Mouse (Mus musculus) forebrain, embryonic 11.5 days (tissue): ENCODE results near the gene Umodl1. TPM values are rescaled to one million over a fixed set of nuclear protein-coding genes. Genes with fewer than 3 reads are reported as not detected.

Experiments
- ATAC-seq: fragments of 200-750 bp; cut with Nextera tagmentation; replicated peaks from 2 replicates; pipeline ENCODE4 v1.8.0; 2017; ENCODE audit warnings: moderate TSS enrichment; ENCODE audit not compliant: low FRiP score
- DNase-seq: peaks from one replicate; pipeline ENCODE4 v3.0.0-alpha.2; 2017; ENCODE audit warnings: low spot score
- H3K27ac ChIP-seq: fragments of 300-500 bp; sonication (generic); 2 replicates; pipeline ENCODE4 v1.5.1; 2014; ENCODE audit warnings: low read depth, low read length
- H3K27me3 ChIP-seq: fragments of 300-500 bp; sonication (generic); 2 replicates; pipeline ENCODE4 v1.6.1; 2014; ENCODE audit warnings: mild to moderate bottlenecking, low read length, mixed read lengths; ENCODE audit not compliant: control insufficient read depth, insufficient read depth
- H3K36me3 ChIP-seq: fragments of 300-500 bp; sonication (generic); 2 replicates; pipeline ENCODE4 v1.6.1; 2014; ENCODE audit warnings: mild to moderate bottlenecking, low read length, moderate library complexity, mixed read lengths; ENCODE audit not compliant: control insufficient read depth, insufficient read depth
- H3K4me1 ChIP-seq: fragments of 300-500 bp; sonication (generic); replicated peaks from 2 replicates; pipeline ENCODE4 v1.6.1; 2014; ENCODE audit warnings: low read length, mixed read lengths; ENCODE audit not compliant: control insufficient read depth, insufficient read depth
- H3K4me2 ChIP-seq: fragments of 300-500 bp; sonication (generic); 2 replicates; pipeline ENCODE4 v1.6.1; 2014; ENCODE audit warnings: low read depth, mild to moderate bottlenecking, low read length, moderate library complexity, mixed read lengths; ENCODE audit not compliant: severe bottlenecking
- H3K4me3 ChIP-seq: fragments of 300-500 bp; sonication (generic); 2 replicates; pipeline ENCODE4 v1.5.1; 2014; ENCODE audit warnings: low read depth, low read length
- H3K9ac ChIP-seq: fragments of 300-500 bp; sonication (generic); 2 replicates; pipeline ENCODE4 v1.6.1; 2014; ENCODE audit warnings: low read length
- H3K9me3 ChIP-seq: fragments of 300-500 bp; sonication (generic); 2 replicates; pipeline ENCODE4 v1.6.1; 2016; ENCODE audit warnings: low read length, mixed read lengths; ENCODE audit not compliant: control insufficient read depth
- WGBS: fragments of 180-500 bp; shearing (Covaris S2); extraction: QIAGEN DNeasy Blood & Tissue Kit; methylation state at CpG from one replicate; pipeline ENCODE4 v1.1.7; 2014; 5-methylcytosine and 5-hydroxymethylcytosine counted together
- polyA plus RNA-seq: library from polyadenylated mRNA; unstranded; fragments of >200 nt; fragmentation: Nextera tagmentation; extraction: Ambion mirVana; gene quantifications from 2 replicates; pipeline ENCODE4 v1.2.1, GENCODE M21; 2014

Gene Umodl1
- polyA plus RNA-seq, 1 experiment from 2014 or later: 0.24 TPM

DNA sequence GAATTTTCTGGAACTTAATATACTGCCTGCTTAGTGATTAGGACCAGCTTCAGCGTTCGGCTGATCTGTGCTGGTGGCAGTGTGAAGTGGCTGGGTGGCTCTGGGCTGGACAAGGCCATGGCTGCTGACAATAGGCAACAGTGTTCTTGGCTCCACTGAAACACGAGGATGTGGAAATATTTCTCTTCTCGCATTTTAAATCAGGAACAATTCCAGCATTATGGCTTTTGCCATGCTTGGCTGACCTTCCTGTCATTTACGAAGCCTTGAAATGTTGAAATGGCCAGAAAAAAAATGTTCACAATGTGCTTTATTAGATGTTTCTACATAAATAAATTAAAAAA, 70.3 kb downstream of the Umodl1 start:
- no peaks in the 10 kb centered on the region for H3K27me3 ChIP-seq
- no peaks in the 10 kb centered on the region for H3K4me1 ChIP-seq
- no peaks in the 10 kb centered on the region for H3K36me3 ChIP-seq
- no peak for DNase-seq
- H3K4me2 ChIP-seq: no peak overlapping the region
- no peak overlapping the region for H3K27ac ChIP-seq
- no peak overlapping the region for H3K4me3 ChIP-seq
- 86% methylated on average over 5 of the region's 5 CpGs for WGBS
- H3K9me3 ChIP-seq: no peaks in the 10 kb centered on the region
- H3K9ac ChIP-seq: no peak overlapping the region
- ATAC-seq: no peak

- no peaks in the 10 kb centered on the region for H3K4me1 ChIP-seq
- H3K36me3 ChIP-seq: no peaks in the 10 kb centered on the region
- 80% methylated on average over 6 of the region's 6 CpGs for WGBS
- no peaks in the 10 kb centered on the region; the same call in 1 of the 2 replicates for H3K9me3 ChIP-seq
- DNase-seq: no peak
- H3K4me3 ChIP-seq: no peak overlapping the region
- no peak overlapping the region for H3K9ac ChIP-seq
- ATAC-seq: no peak
- no peak overlapping the region for H3K27ac ChIP-seq
- no peaks in the 10 kb centered on the region for H3K27me3 ChIP-seq
- no peak overlapping the region for H3K4me2 ChIP-seq
Observed at GRCm38 (mm10) chr17:31026986-31027385, 72.5 kb downstream of the Umodl1 start.

- no peaks in the 10 kb centered on the region for H3K27me3 ChIP-seq
- no peaks in the 10 kb centered on the region for H3K4me1 ChIP-seq
- H3K9ac ChIP-seq: no peak overlapping the region
- WGBS: 94% methylated on average over 6 of the region's 6 CpGs
- no peak overlapping the region for H3K4me2 ChIP-seq
- ATAC-seq (no peak), DNase-seq (no peak)
- no peak overlapping the region for H3K4me3 ChIP-seq
- no peaks in the 10 kb centered on the region; the same call in 1 of the 2 replicates for H3K9me3 ChIP-seq
- no peaks in the 10 kb centered on the region for H3K36me3 ChIP-seq
- no peak overlapping the region for H3K27ac ChIP-seq
Observed at GRCm38 (mm10) chr17:31027723-31028122, 73.3 kb downstream of the Umodl1 start.

DNA sequence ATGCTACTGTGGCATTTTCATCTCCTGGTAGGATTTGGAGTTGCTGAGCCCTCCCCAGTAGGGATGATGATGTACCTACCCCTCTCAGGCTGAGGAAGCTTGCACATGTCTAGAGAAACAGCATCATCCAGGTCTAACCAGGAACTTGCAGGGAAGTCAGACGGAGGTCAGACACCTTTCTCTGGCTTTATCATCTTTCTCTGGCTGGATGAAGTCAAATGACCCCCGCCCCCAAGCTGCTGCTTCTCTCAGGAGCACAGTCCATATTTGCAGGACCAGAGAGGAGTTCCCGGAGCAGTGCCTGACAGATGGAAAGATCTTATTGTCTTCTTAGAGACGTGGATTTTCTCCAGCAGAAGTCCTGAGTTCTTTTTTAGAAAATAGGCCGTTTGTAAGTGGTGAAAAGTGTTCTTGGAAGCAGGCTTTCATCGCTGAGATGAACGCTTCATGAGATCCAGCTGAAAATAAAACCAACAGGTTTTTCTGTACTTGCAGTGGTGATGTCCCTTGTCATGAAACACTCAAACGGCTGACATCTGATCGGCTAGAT, 74.5 kb downstream of the Umodl1 start:
- no peaks in the 10 kb centered on the region for H3K27me3 ChIP-seq
- H3K4me2 ChIP-seq: no peak overlapping the region
- H3K9ac ChIP-seq: no peak overlapping the region
- no peak for ATAC-seq
- H3K4me3 ChIP-seq: no peak overlapping the region
- 88% methylated on average over 9 of the region's 9 CpGs for WGBS
- H3K4me1 ChIP-seq: no peaks in the 10 kb centered on the region; the same call in 1 of the 2 replicates
- no peak for DNase-seq
- H3K27ac ChIP-seq: no peak overlapping the region
- H3K9me3 ChIP-seq: no peaks in the 10 kb centered on the region; the same call in 1 of the 2 replicates
- no peaks in the 10 kb centered on the region for H3K36me3 ChIP-seq

GRCm38 (mm10) chr17:31029407-31029806, 75.0 kb downstream of the Umodl1 start:
- no peak overlapping the region for H3K27ac ChIP-seq
- no peak overlapping the region for H3K9ac ChIP-seq
- no peak overlapping the region for H3K4me3 ChIP-seq
- no peaks in the 10 kb centered on the region for H3K36me3 ChIP-seq
- no peak overlapping the region for H3K4me2 ChIP-seq
- ATAC-seq: no peak
- H3K27me3 ChIP-seq: no peaks in the 10 kb centered on the region
- no peaks in the 10 kb centered on the region; the same call in 1 of the 2 replicates for H3K4me1 ChIP-seq
- DNase-seq: no peak
- 83% methylated on average over 4 of the region's 4 CpGs for WGBS
- no peaks in the 10 kb centered on the region; the same call in 1 of the 2 replicates for H3K9me3 ChIP-seq

GRCm38 (mm10) chr17:31032341-31032740, 77.9 kb downstream of the Umodl1 start:
- no peaks in the 10 kb centered on the region; the same call in 1 of the 2 replicates for H3K4me1 ChIP-seq
- no peak overlapping the region for H3K9ac ChIP-seq
- H3K4me3 ChIP-seq: no peak overlapping the region
- H3K27me3 ChIP-seq: no peaks in the 10 kb centered on the region
- no peak overlapping the region for H3K4me2 ChIP-seq
- ATAC-seq: no peak
- no peak overlapping the region for H3K27ac ChIP-seq
- no peak for DNase-seq
- 94% methylated on average over 4 of the region's 4 CpGs for WGBS
- H3K36me3 ChIP-seq: no peaks in the 10 kb centered on the region
- no peaks in the 10 kb centered on the region; the same call in 1 of the 2 replicates for H3K9me3 ChIP-seq

DNA sequence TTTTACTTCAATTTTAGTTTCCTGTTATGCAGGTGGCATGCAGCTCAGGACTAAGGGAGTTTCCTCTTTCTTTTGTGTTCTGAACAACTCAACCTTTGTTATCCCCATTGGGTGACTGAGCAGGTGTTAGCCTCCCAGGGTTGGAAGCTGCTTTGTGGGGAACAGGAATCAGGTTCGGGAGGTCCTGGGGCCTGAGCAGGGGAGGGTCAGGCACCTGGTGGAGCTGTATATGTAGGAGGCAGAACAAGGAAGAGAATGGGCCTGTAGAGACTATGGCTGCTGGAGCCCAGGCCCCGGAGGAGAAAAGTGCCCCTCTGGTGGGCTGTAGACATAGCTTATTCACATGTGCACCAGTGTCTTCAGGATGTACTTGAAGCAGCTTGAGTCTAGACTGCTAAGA, 78.8 kb downstream of the Umodl1 start:
- H3K9ac ChIP-seq: no peak overlapping the region
- no peak overlapping the region for H3K4me2 ChIP-seq
- WGBS: 74% methylated on average over 2 of the region's 2 CpGs
- ATAC-seq (no peak), DNase-seq (no peak)
- H3K4me3 ChIP-seq: no peak overlapping the region
- H3K36me3 ChIP-seq: no peaks in the 10 kb centered on the region
- H3K27ac ChIP-seq: no peak overlapping the region
- H3K27me3 ChIP-seq: no peaks in the 10 kb centered on the region
- H3K4me1 ChIP-seq: no peaks in the 10 kb centered on the region; the same call in 1 of the 2 replicates
- no peaks in the 10 kb centered on the region; the same call in 1 of the 2 replicates for H3K9me3 ChIP-seq

- DNase-seq (no peak), ATAC-seq (no peak)
- no peak overlapping the region for H3K4me2 ChIP-seq
- no peak overlapping the region for H3K4me3 ChIP-seq
- H3K9ac ChIP-seq: no peak overlapping the region
- no peak overlapping the region for H3K27ac ChIP-seq
- no peaks in the 10 kb centered on the region for H3K36me3 ChIP-seq
- no peaks in the 10 kb centered on the region; the same call in 1 of the 2 replicates for H3K9me3 ChIP-seq
- 47% methylated on average over 5 of the region's 5 CpGs for WGBS
- H3K27me3 ChIP-seq: no peaks in the 10 kb centered on the region
- H3K4me1 ChIP-seq: no peaks in the 10 kb centered on the region; the same call in 1 of the 2 replicates
Observed at GRCm38 (mm10) chr17:31034165-31034564, 79.7 kb downstream of the Umodl1 start.

- Histone ChIP-seq H3K4me1 (no peaks in the 10 kb centered on the region; the same call in 1 of the 2 replicates), H3K4me3 (no peak overlapping the region), H3K27ac (no peak overlapping the region), H3K4me2 (no peak overlapping the region), H3K36me3 (no peaks in the 10 kb centered on the region), H3K27me3 (no peaks in the 10 kb centered on the region), H3K9ac (no peak overlapping the region), H3K9me3 (no peaks in the 10 kb centered on the region; the same call in 1 of the 2 replicates)
- no peak for ATAC-seq
- no peak for DNase-seq
- WGBS: 90% methylated on average over 9 of the region's 9 CpGs
Observed at GRCm38 (mm10) chr17:31034674-31035356, 80.4 kb downstream of the Umodl1 start.
